Mouse (Mus musculus): ENCODE data around the gene Parp11.

Gene Parp11

DNA sequence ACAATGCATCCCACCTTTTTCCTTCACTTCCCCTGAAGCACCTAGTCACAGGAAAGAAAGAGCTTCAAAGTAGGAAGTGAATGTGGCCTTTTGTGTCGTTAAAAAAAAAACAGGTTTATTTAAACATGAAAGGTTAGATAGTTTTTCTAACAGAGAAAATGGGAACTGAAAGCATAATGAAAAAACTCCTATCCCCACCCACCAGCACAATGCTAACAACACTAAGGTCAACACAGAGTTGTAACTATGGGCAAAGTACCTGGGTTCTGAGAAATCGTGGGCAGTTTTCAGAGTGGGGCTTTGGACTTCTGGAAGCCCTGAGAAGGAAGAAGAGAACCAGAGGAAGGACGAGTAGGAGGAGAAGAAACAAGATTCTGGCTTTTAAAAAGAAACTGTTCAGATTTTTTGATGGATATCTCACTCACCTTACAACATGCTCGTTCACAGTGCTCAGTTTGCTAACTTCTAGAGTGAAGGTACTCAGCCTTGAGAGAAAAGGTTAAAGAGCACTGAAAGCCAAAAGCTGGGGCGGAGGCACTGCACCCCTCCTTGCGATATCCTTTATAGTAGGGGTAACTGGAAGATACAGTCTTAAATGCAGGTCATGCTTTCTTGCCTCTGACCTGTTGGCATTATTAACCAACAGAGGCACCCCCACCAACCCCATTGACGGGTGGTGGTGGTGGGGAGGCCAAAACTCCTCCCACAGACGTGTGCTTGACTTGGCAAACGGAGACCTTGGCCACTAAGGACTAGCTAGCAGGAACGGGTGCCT lies 1.2 kb downstream of the Parp11 start:
- in situ Hi-C loops (cut with MboI, MseI): loop anchor here (5.0 to 25.0 kb wide), 2 partner anchors 86 to 1961 kb away; partner anchors contain the start of gene Cd9

GRCm38 (mm10) chr6:127448869-127449268 lies 2.2 kb downstream of the Parp11 start:
- in situ Hi-C loops (cut with MboI, MseI): loop anchor here (5.0 to 25.0 kb wide), 2 partner anchors 87 to 1962 kb away; partner anchors contain the start of gene Cd9

GRCm38 (mm10) chr6:127449531-127450422 lies 3.1 kb downstream of the Parp11 start:
- in situ Hi-C loops (cut with MboI, MseI): loop anchor here (5.0 to 25.0 kb wide), 4 partner anchors 87 to 1962 kb away; partner anchors contain the start of gene Cd9

DNA sequence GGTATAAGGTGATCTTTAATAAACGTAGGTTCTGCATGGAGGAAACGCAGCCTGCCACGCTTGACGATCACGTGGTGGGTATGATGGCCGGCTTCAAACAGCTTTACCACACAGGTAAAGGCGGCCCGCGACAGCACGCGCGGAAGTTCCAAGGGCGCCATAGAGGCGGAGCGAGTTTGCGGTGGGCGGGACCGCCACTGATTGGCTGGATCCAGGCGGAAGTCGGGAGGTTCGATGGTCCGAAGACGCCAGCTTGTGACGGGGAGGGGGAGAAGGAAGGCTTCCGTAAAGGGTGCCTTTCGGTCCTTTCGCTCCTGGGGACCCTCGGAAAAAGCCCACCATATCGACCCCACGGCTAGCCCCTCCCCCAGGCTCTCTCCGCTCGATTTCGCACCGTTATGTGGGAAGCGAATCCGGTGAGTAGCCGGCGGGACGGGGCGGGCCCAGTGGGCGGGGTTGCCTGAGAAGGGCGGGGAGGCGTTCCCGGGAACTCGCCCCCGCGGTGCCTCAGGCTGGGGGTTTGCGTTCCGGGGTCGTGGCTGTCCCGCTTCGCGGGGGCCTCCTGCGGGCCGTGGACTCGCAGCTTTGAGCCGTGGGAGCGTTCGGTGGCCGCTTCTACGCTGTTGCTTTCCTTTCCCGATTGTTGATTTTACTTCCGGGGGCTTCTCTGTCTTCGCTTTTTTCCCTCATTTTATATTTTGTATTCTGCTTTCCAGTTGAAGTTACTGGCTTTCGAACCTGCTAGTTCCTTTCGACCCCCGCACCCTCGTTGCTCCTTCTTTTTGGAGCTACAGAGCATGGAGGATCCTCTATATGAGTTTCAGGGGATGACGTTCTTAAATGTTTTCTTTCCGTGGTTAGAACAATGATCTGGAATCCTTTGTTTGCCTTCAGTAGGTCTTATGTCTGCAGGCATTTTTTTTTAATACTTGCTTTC lies 7.0 kb downstream of the Parp11 start:
- in situ Hi-C loops (cut with MboI, MseI): loop anchor here (5.0 to 25.0 kb wide), 2 partner anchors 306 to 1784 kb away; no protein-coding TSS in a partner anchor

DNA sequence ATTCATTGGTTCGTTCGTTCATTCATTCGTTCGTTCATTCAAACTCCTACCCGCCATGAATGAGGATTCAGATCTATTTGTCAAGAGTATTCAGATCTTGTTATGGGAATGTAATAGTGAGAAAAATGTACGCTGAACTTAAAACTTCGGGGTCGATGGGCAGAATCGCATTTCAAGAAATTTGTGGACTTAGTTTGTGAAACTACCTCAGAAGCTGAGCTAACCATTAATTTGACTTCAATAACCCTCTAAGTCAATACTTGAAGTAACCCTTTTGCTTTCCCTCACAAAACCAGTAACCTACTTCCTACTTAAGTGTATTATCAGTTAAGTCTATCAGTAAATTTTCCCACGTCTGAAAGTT lies 7.7 kb downstream of the Parp11 start:
- in situ Hi-C loops (cut with MboI, MseI): loop anchor here (5.0 to 25.0 kb wide), 2 partner anchors 307 to 1783 kb away; no protein-coding TSS in a partner anchor

DNA sequence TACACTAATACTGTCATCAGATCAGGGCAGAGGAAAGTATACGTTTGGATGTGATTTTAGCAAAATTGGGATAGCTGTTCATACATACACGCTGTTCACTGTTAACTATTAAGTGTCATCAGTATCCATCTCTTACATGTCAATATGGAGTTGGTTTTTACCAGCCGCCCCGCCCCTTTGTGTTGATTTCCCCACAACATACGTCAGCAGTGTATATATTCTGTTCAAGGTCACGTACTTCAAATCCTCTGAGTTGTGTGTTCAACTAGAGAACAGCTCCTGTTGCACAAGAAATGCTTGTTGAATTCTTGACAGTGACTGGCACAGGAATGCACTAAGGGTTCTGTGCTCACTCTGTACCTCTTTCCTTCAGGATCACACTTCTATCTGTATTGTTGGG lies 8.2 kb downstream of the Parp11 start:
- in situ Hi-C loops (cut with MboI, MseI): loop anchor here (5.0 to 25.0 kb wide), 2 partner anchors 308 to 1782 kb away; no protein-coding TSS in a partner anchor

- in situ Hi-C loops (cut with MboI, MseI): loop anchor here (25.0 kb wide), 1 partner anchor 1782 kb away; no protein-coding TSS in a partner anchor
Observed at GRCm38 (mm10) chr6:127455440-127455839, 8.8 kb downstream of the Parp11 start.

GRCm38 (mm10) chr6:127456769-127457168 lies 10.1 kb downstream of the Parp11 start:
- in situ Hi-C loops (cut with MboI, MseI): loop anchor here (25.0 kb wide), 1 partner anchor 1781 kb away; no protein-coding TSS in a partner anchor

DNA sequence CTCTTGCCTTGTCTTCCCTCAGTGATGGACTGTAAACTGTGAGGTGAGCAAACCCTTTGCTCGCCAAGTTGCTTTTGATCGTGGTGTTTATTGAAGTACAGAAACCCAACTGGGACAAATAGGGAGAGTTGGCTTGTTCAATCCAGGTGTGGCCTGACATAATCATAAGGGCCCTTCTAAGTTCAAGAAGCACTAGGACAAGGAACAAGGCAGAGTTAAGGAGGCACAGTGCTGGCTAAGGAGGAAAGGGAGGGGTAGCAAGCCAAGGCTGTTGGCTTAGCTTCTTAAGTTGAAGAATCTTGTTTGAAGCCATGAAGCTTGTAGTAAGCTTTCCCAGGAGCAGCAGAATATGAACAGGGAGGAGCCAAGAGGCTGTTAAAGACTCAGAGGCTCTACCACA lies 13.1 kb downstream of the Parp11 start:
- in situ Hi-C loops (cut with MboI, MseI): loop anchor here (25.0 kb wide), 1 partner anchor 1778 kb away; no protein-coding TSS in a partner anchor

GRCm38 (mm10) chr6:127461491-127461890 lies 14.9 kb downstream of the Parp11 start:
- in situ Hi-C loops (cut with MboI, MseI): loop anchor here (25.0 kb wide), 1 partner anchor 1776 kb away; no protein-coding TSS in a partner anchor

- in situ Hi-C loops (cut with MboI, MseI): loop anchor here (25.0 kb wide), 1 partner anchor 1775 kb away; no protein-coding TSS in a partner anchor
Observed at GRCm38 (mm10) chr6:127462251-127462650, 15.6 kb downstream of the Parp11 start.

- in situ Hi-C loops (cut with MboI, MseI): loop anchor here (25.0 kb wide), 1 partner anchor 1774 kb away; no protein-coding TSS in a partner anchor
Observed at GRCm38 (mm10) chr6:127463273-127464001, 16.8 kb downstream of the Parp11 start.

DNA sequence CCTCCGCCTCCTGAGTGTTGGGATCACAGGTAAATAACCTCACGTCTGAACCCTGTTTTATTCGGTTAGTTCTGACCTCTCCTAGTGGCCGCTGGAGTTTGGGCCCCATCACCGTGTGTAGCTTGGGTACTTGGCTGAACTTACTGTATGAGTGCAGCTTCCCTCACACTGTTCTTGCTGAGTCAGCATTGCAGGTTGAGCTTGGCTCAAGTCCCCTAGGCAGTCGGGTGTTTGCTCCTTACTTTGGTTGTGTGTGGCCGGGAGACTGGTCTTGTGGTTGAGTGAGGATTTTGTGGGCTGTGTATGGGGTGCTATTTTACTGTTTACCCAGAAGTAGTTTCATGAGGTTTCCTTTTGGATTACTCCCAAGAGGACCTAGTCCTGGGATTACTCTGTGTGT lies 17.9 kb downstream of the Parp11 start:
- in situ Hi-C loops (cut with MboI, MseI): loop anchor here (25.0 kb wide), 1 partner anchor 1773 kb away; no protein-coding TSS in a partner anchor

GRCm38 (mm10) chr6:127466749-127467310 lies 20.2 kb downstream of the Parp11 start:
- in situ Hi-C loops (cut with MboI, MseI): loop anchor here (25.0 kb wide), 1 partner anchor 1770 kb away; no protein-coding TSS in a partner anchor

- in situ Hi-C loops (cut with MboI, MseI): loop anchor here (25.0 kb wide), 1 partner anchor 1765 kb away; no protein-coding TSS in a partner anchor
Observed at GRCm38 (mm10) chr6:127472078-127472477, 25.4 kb downstream of the Parp11 start.

DNA sequence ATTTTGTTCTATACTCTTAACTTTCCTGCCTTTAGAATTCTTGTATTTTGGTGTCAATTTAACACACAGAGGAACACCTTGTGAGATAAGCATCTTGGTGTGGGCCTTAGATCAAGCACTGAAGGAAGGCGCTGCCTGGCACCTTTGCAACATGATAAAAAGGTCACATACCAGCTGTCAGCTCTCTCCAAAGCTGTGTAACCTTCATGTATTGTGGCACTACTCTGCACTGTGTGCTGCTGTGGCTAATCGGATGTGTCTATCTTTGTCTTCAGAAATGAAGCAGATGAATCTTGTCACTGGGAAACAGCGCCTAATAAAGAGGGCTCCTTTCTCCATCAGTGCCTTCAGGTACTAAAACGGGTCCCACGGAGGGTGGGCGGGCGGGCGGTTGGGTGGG lies 27.3 kb downstream of the Parp11 start:
- in situ Hi-C loops (cut with MboI, MseI): loop anchor here (25.0 kb wide), 1 partner anchor 1763 kb away; no protein-coding TSS in a partner anchor

GRCm38 (mm10) chr6:127475231-127475630 lies 28.6 kb downstream of the Parp11 start:
- in situ Hi-C loops (cut with MboI, MseI): no loop called here

- in situ Hi-C loops (cut with MboI, MseI): no loop called here
Observed at GRCm38 (mm10) chr6:127491046-127491445, 44.4 kb downstream of the Parp11 start.

GRCm38 (mm10) chr6:127492561-127492960 lies 45.9 kb downstream of the Parp11 start:
- in situ Hi-C loops (cut with MboI, MseI): no loop called here

Data from T-helper 1 cell (primary cell).